Mouse (Mus musculus) small intestine, adult 2 months (tissue): ENCODE measurements at regions not wholly inside any gene's neighbourhood (a gene's known extent, or its start where the extent isn't known, plus 50 kb on each side); places are given as distances from the start of the nearest gene placed in this dataset.

ENCODE experiments used
- CTCF ChIP-seq: fragments of 200-500 bp; IDR thresholded peaks from 2 replicates; pipeline ENCODE4 v1.5.1; 2012; ENCODE audit warnings: low read depth, mild to moderate bottlenecking, control low read depth, inconsistent platforms, low read length, moderate library complexity, mixed read lengths; ENCODE audit not compliant: insufficient replicate concordance, insufficient read length; ENCODE audit errors: extremely low read depth
- POLR2A ChIP-seq: fragments of 200-500 bp; IDR thresholded peaks from 2 replicates; pipeline ENCODE4 v1.6.1; 2012; ENCODE audit warnings: low read depth, mild to moderate bottlenecking, control low read depth, inconsistent platforms, low read length, moderate library complexity

GRCm38 (mm10) chr13:52295847-52296246, 235.2 kb downstream of the Diras2 start:
- TF ChIP-seq CTCF (no peak), POLR2A (no peak)
